Mouse (Mus musculus) forebrain, embryonic 11.5 days (tissue): ENCODE data around the gene Olfr617. TPM values are rescaled to one million over a fixed set of nuclear protein-coding genes. Genes with fewer than 3 reads are reported as not detected.
"Not testable (repeated sequence)": the region's sequence is repeated elsewhere in the genome, so short reads cannot be mapped to it uniquely, and the experiment has no call there.

Experiments
- ATAC-seq: fragments of 200-750 bp; cut with Nextera tagmentation; replicated peaks from 2 replicates; pipeline ENCODE4 v1.8.0; 2017; ENCODE audit warnings: moderate TSS enrichment; ENCODE audit not compliant: low FRiP score
- DNase-seq: peaks from one replicate; pipeline ENCODE4 v3.0.0-alpha.2; 2017; ENCODE audit warnings: low spot score
- H3K27ac ChIP-seq: fragments of 300-500 bp; sonication (generic); 2 replicates; pipeline ENCODE4 v1.5.1; 2014; ENCODE audit warnings: low read depth, low read length
- H3K27me3 ChIP-seq: fragments of 300-500 bp; sonication (generic); 2 replicates; pipeline ENCODE4 v1.6.1; 2014; ENCODE audit warnings: mild to moderate bottlenecking, low read length, mixed read lengths; ENCODE audit not compliant: control insufficient read depth, insufficient read depth
- H3K36me3 ChIP-seq: fragments of 300-500 bp; sonication (generic); 2 replicates; pipeline ENCODE4 v1.6.1; 2014; ENCODE audit warnings: mild to moderate bottlenecking, low read length, moderate library complexity, mixed read lengths; ENCODE audit not compliant: control insufficient read depth, insufficient read depth
- H3K4me1 ChIP-seq: fragments of 300-500 bp; sonication (generic); replicated peaks from 2 replicates; pipeline ENCODE4 v1.6.1; 2014; ENCODE audit warnings: low read length, mixed read lengths; ENCODE audit not compliant: control insufficient read depth, insufficient read depth
- H3K4me2 ChIP-seq: fragments of 300-500 bp; sonication (generic); 2 replicates; pipeline ENCODE4 v1.6.1; 2014; ENCODE audit warnings: low read depth, mild to moderate bottlenecking, low read length, moderate library complexity, mixed read lengths; ENCODE audit not compliant: severe bottlenecking
- H3K4me3 ChIP-seq: fragments of 300-500 bp; sonication (generic); 2 replicates; pipeline ENCODE4 v1.5.1; 2014; ENCODE audit warnings: low read depth, low read length
- H3K9ac ChIP-seq: fragments of 300-500 bp; sonication (generic); 2 replicates; pipeline ENCODE4 v1.6.1; 2014; ENCODE audit warnings: low read length
- H3K9me3 ChIP-seq: fragments of 300-500 bp; sonication (generic); 2 replicates; pipeline ENCODE4 v1.6.1; 2016; ENCODE audit warnings: low read length, mixed read lengths; ENCODE audit not compliant: control insufficient read depth
- WGBS: fragments of 180-500 bp; shearing (Covaris S2); extraction: QIAGEN DNeasy Blood & Tissue Kit; methylation state at CpG from one replicate; pipeline ENCODE4 v1.1.7; 2014; 5-methylcytosine and 5-hydroxymethylcytosine counted together
- polyA plus RNA-seq: library from polyadenylated mRNA; unstranded; fragments of >200 nt; fragmentation: Nextera tagmentation; extraction: Ambion mirVana; gene quantifications from 2 replicates; pipeline ENCODE4 v1.2.1, GENCODE M21; 2014

The Olfr617 gene
- not detected in 2 replicates for polyA plus RNA-seq

DNA sequence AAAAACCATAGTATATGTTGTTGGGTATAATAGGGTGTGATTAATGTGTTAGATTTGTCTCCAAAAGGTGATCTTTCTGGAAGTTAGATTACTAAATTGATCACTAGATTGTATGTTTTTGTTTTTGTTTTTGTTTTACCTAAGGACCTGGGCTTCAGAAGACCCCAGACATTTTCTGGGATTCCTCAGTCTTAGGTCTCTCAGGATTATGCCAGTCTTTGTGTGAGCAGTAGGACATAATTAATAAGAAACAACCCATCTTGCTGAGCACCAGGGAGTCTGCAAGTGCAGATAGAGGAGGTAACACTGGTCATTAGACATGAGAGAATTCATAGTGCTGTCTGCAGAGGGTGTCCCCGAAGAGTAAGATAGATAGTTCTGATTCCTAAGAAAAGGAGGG is at the start of gene Olfr617:
TSS of gene Olfr617 (plus strand) at position 301 of the 400 bp plus-strand sequence.
- no peak for DNase-seq
- Histone ChIP-seq H3K9me3 (no peaks in the 10 kb centered on the region), H3K36me3 (no peaks in the 10 kb centered on the region), H3K4me2 (no peak within 1 kb of the TSS), H3K27ac (no peak within 1 kb of the TSS), H3K27me3 (no peaks in the 10 kb centered on the region), H3K9ac (no peak within 1 kb of the TSS), H3K4me3 (no peak within 1 kb of the TSS), H3K4me1 (no peaks in the 10 kb centered on the region)
- no peak for ATAC-seq
- WGBS = 90% methylated on average over 1 of the region's 1 CpGs

DNA sequence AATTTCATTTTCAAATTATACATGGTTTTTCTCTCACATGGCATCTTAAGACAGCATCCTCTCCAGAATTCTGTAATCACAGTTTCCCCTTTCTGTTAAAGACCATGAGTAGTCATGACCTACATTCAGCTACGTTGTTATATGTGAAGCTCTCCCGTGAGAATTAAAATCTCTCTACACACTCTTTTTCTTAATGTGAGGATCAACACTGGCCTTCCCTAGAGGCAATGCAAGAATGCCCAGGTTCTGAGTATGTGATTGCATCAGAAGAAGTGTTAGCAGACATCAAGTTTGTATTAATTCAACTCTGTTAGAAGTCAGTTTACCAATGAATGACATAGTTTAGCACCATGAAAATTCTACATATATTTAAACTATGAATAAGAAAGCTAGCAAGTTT is 30.2 kb upstream of the Olfr617 start, which contains the start of gene Olfr612:
TSS of gene Olfr612 (minus strand) at position 101 of the 400 bp plus-strand sequence.
- H3K27me3 ChIP-seq, H3K9ac ChIP-seq, H3K36me3 ChIP-seq, H3K27ac ChIP-seq, H3K4me2 ChIP-seq, H3K9me3 ChIP-seq, H3K4me1 ChIP-seq, H3K4me3 ChIP-seq, DNase-seq, ATAC-seq: not testable (repeated sequence)
- WGBS = 85% methylated on average over 2 of the region's 2 CpGs

DNA sequence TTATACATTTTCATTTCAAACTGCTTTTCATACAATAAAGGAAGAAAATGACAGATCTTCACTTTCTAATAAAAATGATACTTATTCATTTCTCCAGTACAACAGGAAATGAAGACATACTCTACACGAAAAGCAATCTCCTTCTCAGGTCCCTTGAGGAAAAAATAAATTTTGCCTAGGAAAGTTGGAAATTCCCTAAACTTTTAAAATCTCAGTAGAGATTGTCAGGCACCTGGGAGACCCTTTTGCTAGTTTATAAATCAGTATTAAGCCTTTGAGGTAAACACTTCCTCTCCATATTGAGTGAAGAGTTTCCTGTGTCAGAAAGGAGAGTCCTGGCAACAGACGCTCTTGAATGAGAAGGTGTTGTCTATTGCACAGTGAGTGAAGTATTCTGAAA is 25.1 kb upstream of the Olfr617 start, which contains the start of gene Olfr613:
TSS of gene Olfr613 (plus strand) at position 301 of the 400 bp plus-strand sequence.
- DNase-seq (no peak), ATAC-seq (no peak)
- no peak within 1 kb of the TSS for H3K9ac ChIP-seq
- H3K27me3 ChIP-seq = no peaks in the 10 kb centered on the region
- no peak within 1 kb of the TSS for H3K4me3 ChIP-seq
- WGBS = 86% methylated on average over 2 of the region's 2 CpGs
- H3K4me2 ChIP-seq = no peak within 1 kb of the TSS
- no peaks in the 10 kb centered on the region for H3K4me1 ChIP-seq
- H3K9me3 ChIP-seq = no peaks in the 10 kb centered on the region
- no peaks in the 10 kb centered on the region for H3K36me3 ChIP-seq
- no peak within 1 kb of the TSS for H3K27ac ChIP-seq

DNA sequence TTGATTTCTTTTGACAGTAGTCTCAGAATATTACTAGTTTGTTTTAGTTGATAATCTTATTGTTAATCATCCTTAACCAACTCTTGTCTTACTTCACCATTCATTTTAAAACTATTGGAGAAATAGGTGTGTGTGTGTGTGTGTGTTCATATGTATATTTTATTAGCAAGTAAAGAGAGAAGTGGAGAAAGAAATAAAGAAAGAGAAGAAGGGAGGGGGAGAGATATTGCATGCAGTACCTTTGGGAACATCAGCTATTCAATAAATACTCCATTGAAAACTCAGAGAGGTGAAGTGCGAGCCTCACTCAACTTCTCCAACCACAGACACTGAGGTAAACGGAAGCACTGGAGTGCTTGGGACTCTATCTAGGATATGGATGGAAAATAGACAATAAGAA is 17.1 kb upstream of the Olfr617 start, which contains the start of gene Olfr615:
TSS of gene Olfr615 (plus strand) at position 301 of the 400 bp plus-strand sequence.
- Histone ChIP-seq H3K27ac (no peak within 1 kb of the TSS), H3K9ac (no peak within 1 kb of the TSS), H3K9me3 (no peaks in the 10 kb centered on the region), H3K36me3 (no peaks in the 10 kb centered on the region), H3K4me2 (no peak within 1 kb of the TSS), H3K4me3 (no peak within 1 kb of the TSS), H3K27me3 (no peaks in the 10 kb centered on the region), H3K4me1 (no peaks in the 10 kb centered on the region)
- no peak for ATAC-seq
- WGBS = 88% methylated on average over 2 of the region's 2 CpGs
- DNase-seq = no peak

DNA sequence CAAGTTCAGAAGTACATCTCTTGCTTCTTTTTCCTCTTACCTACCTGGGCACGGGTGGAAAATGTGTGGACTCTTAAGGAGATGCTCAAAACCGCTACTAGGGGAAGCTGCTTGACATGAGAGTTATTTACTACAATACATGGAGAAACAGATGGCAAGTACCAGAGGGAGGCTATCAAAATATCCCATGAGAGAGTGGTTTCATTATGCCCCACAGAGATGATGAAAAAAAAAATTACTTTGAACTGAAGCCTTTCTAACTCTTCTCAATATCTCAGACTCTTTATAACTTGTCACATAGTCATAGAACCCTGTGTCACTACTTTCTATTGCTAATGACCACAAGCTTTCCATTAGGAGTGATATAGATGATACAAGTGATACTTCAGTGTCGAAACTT is 3.8 kb upstream of the Olfr617 start, which contains the start of gene Olfr616:
TSS of gene Olfr616 (minus strand) at position 101 of the 400 bp plus-strand sequence.
- no peaks in the 10 kb centered on the region for H3K9me3 ChIP-seq
- H3K27me3 ChIP-seq = no peaks in the 10 kb centered on the region
- H3K9ac ChIP-seq = no peak within 1 kb of the TSS
- no peak for ATAC-seq
- DNase-seq = no peak
- 87% methylated on average over 3 of the region's 3 CpGs for WGBS
- H3K4me3 ChIP-seq = no peak within 1 kb of the TSS
- no peaks in the 10 kb centered on the region for H3K36me3 ChIP-seq
- no peak within 1 kb of the TSS for H3K4me2 ChIP-seq
- no peak within 1 kb of the TSS for H3K27ac ChIP-seq
- H3K4me1 ChIP-seq = no peaks in the 10 kb centered on the region

DNA sequence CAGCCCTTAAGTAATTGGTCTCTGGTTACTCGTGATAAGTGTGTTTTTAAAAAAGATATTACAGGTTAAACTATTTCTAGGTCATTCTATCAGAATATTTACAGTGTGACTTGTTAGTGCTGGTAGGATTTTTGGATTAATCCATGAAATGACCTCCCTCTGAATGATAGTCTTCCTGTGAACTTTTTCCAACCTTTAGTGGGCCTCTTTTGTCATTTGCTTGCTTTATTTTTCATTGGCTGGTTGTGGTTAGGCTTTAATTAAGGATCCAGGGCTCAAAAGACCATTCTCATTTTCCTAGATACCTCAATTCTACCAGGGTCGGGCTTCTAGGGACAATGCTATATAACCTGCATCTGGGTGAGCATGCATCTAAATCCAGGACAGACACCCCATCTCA is 16.9 kb downstream of the Olfr617 start, which contains the start of gene Olfr618:
TSS of gene Olfr618 (plus strand) at position 301 of the 400 bp plus-strand sequence.
- Histone ChIP-seq H3K27ac (no peak within 1 kb of the TSS), H3K27me3 (no peaks in the 10 kb centered on the region), H3K4me2 (no peak within 1 kb of the TSS), H3K4me1 (no peaks in the 10 kb centered on the region), H3K9ac (no peak within 1 kb of the TSS), H3K4me3 (no peak within 1 kb of the TSS), H3K9me3 (no peaks in the 10 kb centered on the region), H3K36me3 (no peaks in the 10 kb centered on the region)
- 64% methylated on average over 2 of the region's 2 CpGs for WGBS
- ATAC-seq = no peak
- no peak for DNase-seq

DNA sequence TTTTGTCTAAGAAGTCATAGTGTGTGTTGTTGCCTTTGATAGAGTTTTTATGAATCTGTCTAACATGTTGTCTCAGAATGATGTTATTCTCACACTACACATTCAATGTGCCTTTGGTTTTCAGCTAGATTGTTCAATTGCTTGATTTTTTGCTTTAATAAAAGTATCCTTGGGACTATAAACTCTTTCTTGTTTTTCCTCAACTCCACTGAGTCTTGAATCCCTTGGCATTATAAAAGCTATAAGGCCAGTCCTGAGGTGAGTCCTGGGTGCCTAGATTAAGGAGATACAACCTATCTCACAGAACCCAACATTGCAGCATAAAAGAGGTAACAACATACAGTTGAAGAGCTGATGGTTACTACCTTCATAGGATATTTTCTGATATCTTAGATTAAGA is 27.4 kb downstream of the Olfr617 start, which contains the start of gene Olfr619:
TSS of gene Olfr619 (plus strand) at position 301 of the 400 bp plus-strand sequence.
- DNase-seq (no peak), ATAC-seq (no peak)
- no peaks in the 10 kb centered on the region for H3K36me3 ChIP-seq

DNA sequence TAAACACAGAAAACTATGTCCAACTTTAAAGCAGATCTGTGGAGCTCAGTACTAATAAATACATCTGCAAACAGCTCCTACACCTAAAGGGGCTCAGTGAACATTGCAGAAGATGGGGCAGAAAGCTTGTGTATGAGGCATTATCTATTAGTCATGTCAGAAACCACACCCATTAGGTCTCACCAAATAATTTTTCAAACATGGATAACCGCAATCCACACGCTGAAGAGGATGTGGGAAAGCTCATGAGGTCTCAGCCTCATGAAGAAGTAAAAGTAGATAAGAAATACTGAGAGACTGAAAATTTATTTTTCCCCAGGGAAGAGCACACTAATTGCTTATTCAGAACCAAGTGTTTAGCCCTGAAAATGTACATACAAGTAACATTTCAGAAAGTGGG is 34.6 kb downstream of the Olfr617 start:
- DNase-seq (no peak), ATAC-seq (no peak)
- Histone ChIP-seq H3K9me3 (no peaks in the 10 kb centered on the region), H3K4me3 (no peak overlapping the region), H3K27ac (no peak overlapping the region), H3K4me1 (no peaks in the 10 kb centered on the region), H3K4me2 (no peak overlapping the region), H3K36me3 (no peaks in the 10 kb centered on the region), H3K27me3 (no peaks in the 10 kb centered on the region), H3K9ac (no peak overlapping the region)
- WGBS = 84% methylated on average over 2 of the region's 2 CpGs

More for the DNA sequence above, 27.4 kb downstream of the Olfr617 start, which contains the start of gene Olfr619:
- no peak within 1 kb of the TSS for H3K4me3 ChIP-seq
- H3K27ac ChIP-seq = no peak within 1 kb of the TSS
- no peaks in the 10 kb centered on the region for H3K27me3 ChIP-seq
- no peaks in the 10 kb centered on the region for H3K9me3 ChIP-seq
- H3K4me2 ChIP-seq = no peak within 1 kb of the TSS
- H3K9ac ChIP-seq = no peak within 1 kb of the TSS
- H3K4me1 ChIP-seq = no peaks in the 10 kb centered on the region

DNA sequence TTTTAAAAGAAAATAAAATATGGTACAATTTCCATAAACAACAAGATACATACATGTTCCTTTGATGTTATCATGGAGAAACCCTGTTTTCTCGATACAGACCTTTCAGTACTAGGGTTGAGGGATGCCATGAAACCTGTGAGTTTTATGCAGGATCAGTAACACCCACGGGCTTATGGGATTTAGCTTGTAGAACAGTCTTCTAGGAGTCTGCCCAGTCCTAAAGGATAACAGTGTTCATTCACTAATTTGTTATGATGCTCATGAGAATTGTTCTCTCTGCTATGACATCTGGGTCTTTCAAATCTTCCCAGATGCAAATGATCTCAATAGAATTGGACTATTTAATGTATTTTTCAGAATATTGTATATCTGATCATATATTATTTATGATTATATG is 39.6 kb downstream of the Olfr617 start, which contains the start of gene Olfr620:
TSS of gene Olfr620 (minus strand) at position 101 of the 400 bp plus-strand sequence.
- Histone ChIP-seq H3K9ac (no peak within 1 kb of the TSS), H3K4me2 (no peak within 1 kb of the TSS), H3K36me3 (no peaks in the 10 kb centered on the region), H3K27me3 (no peaks in the 10 kb centered on the region), H3K9me3 (no peaks in the 10 kb centered on the region), H3K27ac (no peak within 1 kb of the TSS), H3K4me1 (no peaks in the 10 kb centered on the region), H3K4me3 (no peak within 1 kb of the TSS)
- 78% methylated on average over 2 of the region's 2 CpGs for WGBS
- ATAC-seq (no peak), DNase-seq (no peak)
